Mouse (Mus musculus) thymus, adult 2 months (tissue): ENCODE data around the gene Cecr2.

ENCODE experiments used
- CTCF ChIP-seq: fragments of 200-500 bp; IDR thresholded peaks from 2 replicates; pipeline ENCODE4 v1.5.1; 2012; ENCODE audit warnings: mild to moderate bottlenecking, control low read depth, low read length, moderate library complexity, borderline replicate concordance; ENCODE audit not compliant: control insufficient read depth, poor library complexity, insufficient read depth; ENCODE audit errors: extremely low read depth
- POLR2A ChIP-seq: fragments of 200-500 bp; IDR thresholded peaks from 2 replicates; pipeline ENCODE4 v1.6.1; 2012; ENCODE audit warnings: mild to moderate bottlenecking, low read length, control low read depth, moderate library complexity; ENCODE audit not compliant: control insufficient read depth, poor library complexity, insufficient read depth; ENCODE audit errors: extremely low read depth

DNA sequence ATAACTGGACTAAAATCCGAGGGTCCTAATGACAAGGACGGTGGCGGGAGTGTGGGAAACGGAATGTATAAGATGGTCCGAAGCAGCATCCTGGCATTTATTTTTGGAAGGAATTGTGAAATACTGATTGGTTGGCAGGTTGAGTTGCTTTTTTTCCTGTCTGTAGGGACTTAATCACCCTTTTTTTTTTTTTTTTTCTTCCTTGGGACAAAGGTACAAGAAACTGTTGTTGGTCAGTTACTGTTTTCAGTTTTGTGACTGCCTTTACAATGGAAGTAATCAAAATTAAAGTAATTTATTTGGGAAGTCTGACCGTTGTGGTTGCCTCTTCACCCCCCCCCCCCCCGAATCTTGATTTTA, 1.2 kb downstream of the Cecr2 start:
- TF ChIP-seq CTCF: no peak
- no peak for TF ChIP-seq POLR2A
